Mouse (Mus musculus) cortical plate, adult 2 months (tissue): Measurements from ENCODE around the gene Plekhg3.

ENCODE experiments used
- CTCF ChIP-seq: fragments of 200-500 bp; IDR thresholded peaks from 2 replicates; pipeline ENCODE4 v1.5.1; 2011; ENCODE audit warnings: mild to moderate bottlenecking, control low read depth, low read length; ENCODE audit not compliant: insufficient read depth; ENCODE audit errors: extremely low read depth
- POLR2A ChIP-seq: fragments of 200-500 bp; IDR thresholded peaks from 2 replicates; pipeline ENCODE4 v1.6.1; 2011; ENCODE audit warnings: mild to moderate bottlenecking, low read length, control low read depth; ENCODE audit not compliant: insufficient read depth; ENCODE audit errors: extremely low read depth

DNA sequence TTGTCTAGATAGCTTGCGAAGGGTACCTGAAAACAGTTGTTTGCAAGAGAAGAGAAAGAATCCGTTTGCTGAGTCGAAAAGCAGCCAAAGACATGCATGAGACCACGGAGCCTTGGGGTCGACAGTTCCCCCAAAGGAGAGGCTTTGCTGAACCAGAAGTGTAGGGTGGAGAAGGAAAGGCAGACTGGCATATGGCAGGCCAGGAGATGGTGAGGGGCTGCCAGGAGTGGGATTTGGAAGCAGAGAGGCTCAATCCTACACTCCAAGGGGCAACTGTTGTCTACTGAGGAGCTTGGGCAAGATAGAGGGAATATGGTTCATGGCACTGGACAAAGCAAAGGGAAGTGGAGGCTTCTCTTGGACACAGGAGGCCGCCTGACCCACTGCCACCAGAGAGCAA lies 62.6 kb downstream of the Plekhg3 start:
- TF ChIP-seq CTCF (no peak), POLR2A (no peak)
